Mouse (Mus musculus): ENCODE data around the gene Smurf2. TPM values are rescaled to one million over a fixed set of nuclear protein-coding genes. Genes with fewer than 3 reads are reported as not detected.

The Smurf2 gene
- total and polyA plus RNA-seq, 2 experiments from 2014 or later, result 7.8 to 33.9 TPM

GRCm38 (mm10) chr11:106918901-106919300 lies 1.6 kb downstream of the Smurf2 start:
- peak overlapping the region; percentile 85 for H3K4me2 ChIP-seq (ENCODE audit: low read depth, low read length, poor library complexity, severe bottlenecking)
- 11% methylated on average over 8 of the region's 8 CpGs for WGBS
- peak overlapping the region; percentile 64 for H3K4me3 ChIP-seq (ENCODE audit: low read depth, low read length)
- no peak for ATAC-seq (ENCODE audit: low FRiP score)
- DNase-seq (ENCODE audit: low spot score), result no peak
- no peaks in the 10 kb centered on the region for H3K27me3 ChIP-seq (ENCODE audit: insufficient read depth, low read length)
- no peak overlapping the region for H3K27ac ChIP-seq (ENCODE audit: low read depth, low read length)
- H3K36me3 ChIP-seq (ENCODE audit: insufficient read depth, low read length), result no peaks in the 10 kb centered on the region
- no peak for TF ChIP-seq CTCF (IDR thresholded peaks at IDR 0.05)
- peak overlapping the region; percentile 87; the same call in 1 of the 2 replicates for H3K9ac ChIP-seq (replicated peaks; ENCODE audit: low read length, poor library complexity, severe bottlenecking)
- H3K9me3 ChIP-seq (ENCODE audit: low read length), result no peaks in the 10 kb centered on the region
- peaks cover 4% of the 10 kb centered on the region; the same call in 1 of the 2 replicates for H3K4me1 ChIP-seq (ENCODE audit: insufficient read depth, low read length)

DNA sequence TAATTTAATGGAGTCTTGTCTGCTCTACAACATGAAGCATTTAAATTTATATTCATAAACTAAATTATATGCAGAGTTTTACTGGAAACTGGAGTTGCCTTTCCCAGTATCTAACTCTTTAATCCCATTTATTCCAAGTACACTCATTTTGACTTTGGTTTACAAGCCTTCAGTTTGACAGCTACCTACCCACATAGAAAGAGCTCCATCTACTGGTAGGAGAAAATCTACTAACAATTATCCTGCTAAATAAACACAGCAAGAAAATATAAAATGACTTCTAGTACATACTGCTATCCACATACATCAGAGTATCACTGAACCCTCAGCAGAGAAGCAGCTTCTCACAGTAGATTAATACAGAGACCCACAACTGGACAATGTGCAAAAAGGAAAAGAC lies 9.3 kb downstream of the Smurf2 start:
- DNase-seq (ENCODE audit: low spot score) (no peak), ATAC-seq (ENCODE audit: low FRiP score) (no peak)
- no peaks in the 10 kb centered on the region for H3K36me3 ChIP-seq (ENCODE audit: insufficient read depth, low read length)
- no peak overlapping the region for H3K4me2 ChIP-seq (ENCODE audit: low read depth, low read length, poor library complexity, severe bottlenecking)
- H3K4me1 ChIP-seq (ENCODE audit: insufficient read depth, low read length), result no peaks in the 10 kb centered on the region
- TF ChIP-seq CTCF (IDR thresholded peaks at IDR 0.05), result peak; percentile 30; the same call in 1 of the 2 replicates
- H3K27ac ChIP-seq (ENCODE audit: low read depth, low read length), result no peak overlapping the region
- H3K9me3 ChIP-seq (ENCODE audit: low read length), result no peaks in the 10 kb centered on the region
- no peaks in the 10 kb centered on the region for H3K27me3 ChIP-seq (ENCODE audit: insufficient read depth, low read length)
- no peak overlapping the region for H3K9ac ChIP-seq (replicated peaks; ENCODE audit: low read length, poor library complexity, severe bottlenecking)
- no peak overlapping the region for H3K4me3 ChIP-seq (ENCODE audit: low read depth, low read length)

- H3K36me3 ChIP-seq (ENCODE audit: insufficient read depth, low read length), result no peaks in the 10 kb centered on the region
- H3K27me3 ChIP-seq (ENCODE audit: insufficient read depth, low read length), result no peaks in the 10 kb centered on the region
- H3K4me1 ChIP-seq (ENCODE audit: insufficient read depth, low read length), result no peaks in the 10 kb centered on the region
- no peak overlapping the region for H3K4me3 ChIP-seq (ENCODE audit: low read depth, low read length)
- DNase-seq (ENCODE audit: low spot score) (no peak), ATAC-seq (ENCODE audit: low FRiP score) (no peak)
- H3K4me2 ChIP-seq (ENCODE audit: low read depth, low read length, poor library complexity, severe bottlenecking), result no peak overlapping the region
- no peak for TF ChIP-seq CTCF (IDR thresholded peaks at IDR 0.05)
- H3K27ac ChIP-seq (ENCODE audit: low read depth, low read length), result no peak overlapping the region
- H3K9ac ChIP-seq (replicated peaks; ENCODE audit: low read length, poor library complexity, severe bottlenecking), result no peak overlapping the region
- no peaks in the 10 kb centered on the region for H3K9me3 ChIP-seq (ENCODE audit: low read length)
Measured at GRCm38 (mm10) chr11:106908016-106908415, 12.5 kb downstream of the Smurf2 start.

GRCm38 (mm10) chr11:106907253-106907652 lies 13.3 kb downstream of the Smurf2 start:
- no peak overlapping the region for H3K9ac ChIP-seq (replicated peaks; ENCODE audit: low read length, poor library complexity, severe bottlenecking)
- H3K36me3 ChIP-seq (ENCODE audit: insufficient read depth, low read length), result no peaks in the 10 kb centered on the region
- TF ChIP-seq CTCF (IDR thresholded peaks at IDR 0.05), result no peak
- H3K4me2 ChIP-seq (ENCODE audit: low read depth, low read length, poor library complexity, severe bottlenecking), result no peak overlapping the region
- no peaks in the 10 kb centered on the region for H3K27me3 ChIP-seq (ENCODE audit: insufficient read depth, low read length)
- H3K9me3 ChIP-seq (ENCODE audit: low read length), result no peaks in the 10 kb centered on the region
- 88% methylated on average over 1 of the region's 1 CpGs for WGBS
- H3K27ac ChIP-seq (ENCODE audit: low read depth, low read length), result no peak overlapping the region
- no peak for DNase-seq (ENCODE audit: low spot score)
- H3K4me3 ChIP-seq (ENCODE audit: low read depth, low read length), result no peak overlapping the region
- H3K4me1 ChIP-seq (ENCODE audit: insufficient read depth, low read length), result no peaks in the 10 kb centered on the region
- no peak for ATAC-seq (ENCODE audit: low FRiP score)

DNA sequence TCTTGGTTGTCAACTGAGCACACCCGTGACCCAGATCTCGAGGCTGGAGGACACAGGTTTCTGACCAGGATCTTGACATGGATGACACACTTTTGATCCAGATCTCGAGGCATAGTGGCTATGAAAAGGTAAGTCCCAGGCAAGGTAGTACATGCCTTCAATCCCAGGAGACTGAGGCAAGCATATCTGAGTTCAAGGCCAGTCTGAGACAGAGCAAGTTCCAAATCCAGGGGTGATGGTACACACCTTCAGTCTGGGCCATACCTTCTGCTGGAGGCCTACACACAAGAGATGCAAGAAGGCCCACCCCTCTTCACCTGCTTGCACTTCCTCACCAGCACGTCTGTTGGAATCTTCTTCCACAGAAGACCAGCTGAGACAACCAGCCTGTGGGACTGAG lies 14.8 kb downstream of the Smurf2 start:
- Histone ChIP-seq H3K4me1 (ENCODE audit: insufficient read depth, low read length) (no peaks in the 10 kb centered on the region), H3K9ac (replicated peaks; ENCODE audit: low read length, poor library complexity, severe bottlenecking) (no peak overlapping the region), H3K27me3 (ENCODE audit: insufficient read depth, low read length) (no peaks in the 10 kb centered on the region), H3K9me3 (ENCODE audit: low read length) (no peaks in the 10 kb centered on the region), H3K27ac (ENCODE audit: low read depth, low read length) (no peak overlapping the region), H3K4me3 (ENCODE audit: low read depth, low read length) (no peak overlapping the region), H3K36me3 (ENCODE audit: insufficient read depth, low read length) (no peaks in the 10 kb centered on the region), H3K4me2 (ENCODE audit: low read depth, low read length, poor library complexity, severe bottlenecking) (no peak overlapping the region)
- no peak for DNase-seq (ENCODE audit: low spot score)
- no peak for ATAC-seq (ENCODE audit: low FRiP score)
- TF ChIP-seq CTCF (IDR thresholded peaks at IDR 0.05), result no peak
- 90% methylated on average over 4 of the region's 4 CpGs for WGBS

- H3K9me3 ChIP-seq (ENCODE audit: low read length), result no peaks in the 10 kb centered on the region
- no peak overlapping the region for H3K4me2 ChIP-seq (ENCODE audit: low read depth, low read length, poor library complexity, severe bottlenecking)
- no peaks in the 10 kb centered on the region for H3K36me3 ChIP-seq (ENCODE audit: insufficient read depth, low read length)
- DNase-seq (ENCODE audit: low spot score), result no peak
- H3K4me3 ChIP-seq (ENCODE audit: low read depth, low read length), result no peak overlapping the region
- H3K27ac ChIP-seq (ENCODE audit: low read depth, low read length), result no peak overlapping the region
- H3K27me3 ChIP-seq (ENCODE audit: insufficient read depth, low read length), result no peaks in the 10 kb centered on the region
- no peak overlapping the region for H3K9ac ChIP-seq (replicated peaks; ENCODE audit: low read length, poor library complexity, severe bottlenecking)
- no peak for TF ChIP-seq CTCF (IDR thresholded peaks at IDR 0.05)
- no peaks in the 10 kb centered on the region for H3K4me1 ChIP-seq (ENCODE audit: insufficient read depth, low read length)
- ATAC-seq (ENCODE audit: low FRiP score), result no peak
- WGBS, result 89% methylated on average over 1 of the region's 1 CpGs
Measured at GRCm38 (mm10) chr11:106899804-106900203, 20.7 kb downstream of the Smurf2 start.

All from midbrain, postnatal 0 days (tissue).